Mouse (Mus musculus) erythroblast, adult 5-6 weeks (primary cell): Measurements from ENCODE around the gene Serpina16. TPM values are rescaled to one million over a fixed set of nuclear protein-coding genes. Genes with fewer than 3 reads are reported as not detected.
"Not testable (repeated sequence)": the region's sequence is repeated elsewhere in the genome, so short reads cannot be mapped to it uniquely, and the experiment has no call there.

Source experiments
- ATAC-seq: replicated peaks from 2 replicates; pipeline ENCODE4 v1.8.0; 2016; ENCODE audit warnings: moderate number of reproducible peaks, mild to moderate bottlenecking, moderate TSS enrichment, inconsistent platforms; ENCODE audit not compliant: poor library complexity, low FRiP score, severe bottlenecking
- total RNA-seq, 2 experiments: library from RNA; stranded (forward) in 1 of 2; stranded (reverse) in 1 of 2; fragments of 150-400 nt in 1 of 2; fragments of 200-764, 138-1000 nt in 1 of 2; gene quantifications; 2 replicates each; pipeline versions ENCODE4 v1.2.3 to v1.2.4; 2015 to 2017; ENCODE audit warnings: low replicate concordance in 2 of 2

Serpina16 gene
- total RNA-seq (2015; ENCODE audit: low replicate concordance) (not detected in 2 replicates), total RNA-seq (2017; ENCODE audit: low replicate concordance) (not detected in 2 replicates)

- no peak for ATAC-seq
Measured at GRCm38 (mm10) chr12:103676039-103676438, at the start of gene Serpina16. Gene Serpina16, minus strand, starts transcription at chr12:103676139.

DNA sequence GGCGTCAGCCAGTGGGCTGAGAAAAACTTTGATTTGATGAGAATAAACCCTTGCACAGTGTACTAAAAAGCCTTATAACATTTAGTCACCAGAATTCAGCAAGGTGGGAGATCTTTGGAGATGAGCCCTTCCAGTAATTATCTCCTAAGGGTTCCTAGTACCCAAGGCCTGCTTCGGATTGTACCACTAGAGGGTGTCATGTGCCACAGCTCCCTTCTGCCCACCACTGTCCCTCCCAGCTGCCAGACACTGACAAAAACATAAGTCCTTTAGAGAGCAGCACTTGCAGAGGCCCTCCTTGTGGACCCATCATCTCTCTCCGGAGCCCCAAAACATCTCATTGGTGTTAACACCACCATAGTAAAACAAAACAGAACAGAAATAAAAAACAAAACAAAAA, 35.6 kb upstream of the Serpina16 start:
- ATAC-seq = no peak

DNA sequence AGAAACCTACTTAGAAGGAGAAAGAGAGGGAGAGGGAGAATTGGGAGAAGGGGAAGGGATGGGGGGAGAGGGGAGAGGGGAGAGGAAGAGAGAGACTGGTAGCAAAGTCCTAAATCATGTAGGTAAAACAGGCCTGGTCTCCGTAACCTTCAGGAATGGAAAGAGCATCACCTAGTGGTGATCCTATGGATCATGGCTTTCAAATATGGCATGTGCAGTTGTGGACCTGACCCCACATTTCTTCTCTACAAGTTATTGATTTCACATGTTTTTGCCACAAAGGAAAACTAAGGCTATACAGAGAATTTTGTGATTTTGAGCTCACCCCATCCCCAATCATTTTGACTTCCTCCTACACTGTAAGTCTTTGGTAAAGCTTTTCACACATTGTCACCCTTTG, 34.5 kb upstream of the Serpina16 start:
- ATAC-seq = no peak

DNA sequence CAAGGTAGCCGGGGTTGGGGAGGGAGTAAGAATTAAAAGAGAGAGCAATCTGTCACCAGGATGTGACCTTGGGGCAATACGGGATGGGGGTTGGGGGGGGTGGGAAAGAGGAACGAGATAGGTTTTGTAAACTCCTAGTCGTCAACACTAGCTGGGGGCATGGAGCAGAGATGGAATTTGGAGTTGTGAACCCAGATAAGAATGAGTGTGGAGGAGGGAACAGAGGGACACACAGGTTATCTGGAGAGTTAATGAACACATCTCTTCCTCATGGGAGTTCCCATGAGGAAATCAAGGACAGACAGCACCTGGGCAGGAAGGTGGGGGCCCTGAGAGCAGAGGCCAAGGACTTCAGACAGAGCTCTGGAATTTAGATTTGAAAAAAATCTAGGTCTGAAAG, 30.2 kb upstream of the Serpina16 start:
- no peak for ATAC-seq

DNA sequence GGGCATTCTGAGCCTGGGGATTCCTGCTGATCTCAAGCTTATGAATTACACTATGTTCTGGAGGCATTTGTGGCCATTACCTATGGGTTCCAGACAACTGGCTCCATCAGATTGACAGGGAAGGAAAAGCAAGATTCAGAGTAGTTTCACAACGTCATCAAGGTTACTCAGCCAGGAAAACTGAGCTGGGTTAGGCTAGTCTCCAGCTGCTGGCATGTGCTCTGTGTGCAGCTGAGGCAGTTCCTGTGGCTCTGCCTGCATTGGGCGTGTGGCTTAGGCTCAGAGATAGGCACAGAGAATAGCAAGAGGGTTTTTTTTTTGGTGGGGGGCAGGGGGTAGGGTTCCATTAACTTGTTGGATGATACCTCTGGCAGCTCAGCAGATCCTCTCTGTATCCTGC, 29.6 kb upstream of the Serpina16 start:
- no peak for ATAC-seq

- no peak for ATAC-seq
Measured at GRCm38 (mm10) chr12:103700144-103700750, 24.3 kb upstream of the Serpina16 start.

GRCm38 (mm10) chr12:103695429-103695828, 19.5 kb upstream of the Serpina16 start, which contains the start of gene Serpina1f:
Gene Serpina1f, minus strand, starts transcription at chr12:103695529.
- no peak for ATAC-seq

DNA sequence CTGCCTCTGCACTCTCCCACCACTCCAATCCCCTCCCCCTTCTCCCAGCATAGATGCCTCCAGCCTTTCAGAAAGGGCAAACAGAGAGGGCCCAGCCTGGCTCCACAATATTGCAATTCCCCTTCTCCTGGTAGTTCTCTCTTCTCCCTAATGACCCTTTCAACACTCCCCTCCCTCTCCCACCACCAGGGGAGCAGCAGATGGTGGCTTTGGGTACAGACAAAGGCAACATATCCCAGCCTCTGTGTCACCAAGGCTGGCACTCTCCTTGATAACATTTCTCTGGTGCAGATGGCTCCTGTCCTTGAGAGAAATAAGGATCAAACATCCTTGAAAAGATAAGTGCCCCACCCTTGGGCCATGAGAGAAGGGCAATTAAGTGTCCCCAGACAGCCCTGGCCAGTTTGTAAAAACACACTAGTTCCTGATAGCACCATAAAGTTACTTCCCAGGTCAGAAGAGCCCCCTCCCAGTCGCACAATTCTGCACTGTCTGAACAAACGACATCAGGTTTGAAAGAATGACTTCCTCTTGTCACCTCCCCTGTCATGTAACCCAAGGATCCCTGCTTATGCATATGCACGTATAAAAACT, 12.4 kb upstream of the Serpina16 start:
- ATAC-seq = no peak

DNA sequence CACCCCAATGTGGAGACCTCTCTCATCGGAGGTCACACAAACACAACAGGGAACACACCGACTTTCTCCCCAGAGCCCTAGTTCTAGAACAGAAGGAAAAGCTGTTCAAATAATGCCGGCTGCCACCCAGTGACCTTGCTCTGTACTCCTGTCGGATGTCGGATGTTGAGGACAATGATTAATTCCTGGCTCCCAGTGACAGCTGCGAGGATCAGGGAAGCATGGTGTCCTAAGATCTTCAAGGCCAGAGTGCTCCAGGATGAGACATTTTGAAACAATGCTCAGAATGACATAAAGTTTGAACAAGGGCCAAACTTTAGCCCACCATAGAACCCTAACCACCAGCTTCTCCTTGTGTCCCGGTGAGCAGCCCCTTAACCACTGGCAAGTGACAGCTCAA, 11.1 kb upstream of the Serpina16 start:
- no peak for ATAC-seq

DNA sequence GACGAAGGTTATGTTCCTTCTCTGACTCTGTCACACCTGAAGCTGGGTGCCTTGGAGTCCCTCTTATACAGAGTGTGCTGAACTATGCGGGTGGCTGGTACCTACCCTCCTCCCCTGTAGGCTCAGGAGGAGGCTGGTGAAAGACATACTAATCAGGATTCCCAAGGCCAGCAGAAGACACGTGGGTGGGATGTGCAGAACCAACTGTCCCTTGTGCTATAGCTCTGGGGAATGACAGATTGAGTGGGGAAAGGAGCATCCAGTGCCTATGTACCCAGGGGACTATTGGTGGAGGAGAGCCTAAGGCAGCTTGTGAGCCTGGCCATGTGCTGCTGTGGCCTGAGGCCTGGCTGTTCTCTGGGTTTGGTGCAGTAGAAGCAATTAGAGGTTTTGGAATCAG, 10.1 kb upstream of the Serpina16 start:
- ATAC-seq = no peak

DNA sequence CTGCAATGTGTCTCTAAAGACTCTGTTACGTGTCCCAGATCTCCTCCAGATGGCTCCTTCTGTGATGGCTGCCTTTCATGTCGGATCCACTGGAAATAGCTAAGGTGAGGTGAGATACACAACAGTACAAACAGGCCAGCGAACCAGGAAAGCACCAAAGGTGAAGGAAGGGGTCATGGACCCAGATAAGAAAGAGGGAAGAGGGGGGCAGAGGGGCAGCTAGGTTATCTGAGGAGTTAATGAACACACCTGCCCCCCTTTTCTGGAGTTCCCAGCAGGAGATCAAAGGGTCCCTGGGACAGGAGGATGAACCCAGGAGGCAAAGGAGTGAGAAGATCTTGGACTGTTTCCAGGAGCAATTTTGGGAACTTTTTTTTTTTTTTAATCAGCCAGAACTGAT, 9.4 kb upstream of the Serpina16 start:
- no peak for ATAC-seq

GRCm38 (mm10) chr12:103683775-103684174, 7.8 kb upstream of the Serpina16 start:
- ATAC-seq = no peak

GRCm38 (mm10) chr12:103681739-103682138, 5.8 kb upstream of the Serpina16 start:
- ATAC-seq = no peak

GRCm38 (mm10) chr12:103681169-103681568, 5.2 kb upstream of the Serpina16 start:
- no peak for ATAC-seq

GRCm38 (mm10) chr12:103679853-103680252, 3.9 kb upstream of the Serpina16 start:
- ATAC-seq = not testable (repeated sequence)

DNA sequence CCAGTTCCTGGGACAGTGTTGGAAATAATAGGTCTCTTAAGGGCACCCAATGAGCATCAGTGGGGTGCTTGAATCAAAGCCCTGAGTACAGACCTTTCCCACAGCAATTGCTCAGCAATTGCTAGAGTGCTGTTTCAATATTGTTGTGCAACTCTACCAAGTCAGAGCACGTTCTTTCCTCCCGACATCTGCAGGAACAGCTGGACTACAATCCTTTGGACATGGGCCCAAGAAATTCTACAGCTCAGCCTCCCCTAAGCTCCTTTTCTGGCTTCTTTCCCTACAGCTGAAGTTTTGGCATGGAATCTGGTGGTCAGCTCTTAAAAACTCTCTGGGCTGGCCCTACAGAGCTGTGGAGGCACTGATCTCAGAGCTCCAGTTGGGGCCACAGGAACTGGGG, 2.8 kb downstream of the Serpina16 start:
- no peak for ATAC-seq

- ATAC-seq = no peak
Measured at GRCm38 (mm10) chr12:103671483-103671882, 4.5 kb downstream of the Serpina16 start.

- ATAC-seq = no peak
Measured at GRCm38 (mm10) chr12:103670964-103671363, 5.0 kb downstream of the Serpina16 start.

DNA sequence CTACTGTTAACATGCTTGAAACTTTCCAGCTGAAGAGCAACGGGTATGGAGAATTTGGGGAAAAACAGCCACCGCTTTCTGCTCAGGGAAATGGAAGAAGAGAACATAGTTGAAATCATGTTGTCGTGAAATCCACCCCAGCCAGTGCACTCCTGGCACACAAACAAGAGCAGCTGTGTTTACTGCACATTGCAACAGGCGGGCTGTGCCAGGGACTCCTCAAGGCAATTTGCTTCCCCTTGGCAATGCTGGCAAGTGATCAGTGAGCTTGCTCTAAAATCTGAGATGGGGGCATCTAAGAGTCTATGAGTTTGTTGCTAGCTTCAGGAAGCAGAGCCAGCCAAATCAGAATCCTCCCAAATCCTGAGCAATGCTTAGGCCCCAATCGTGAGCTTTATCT, 5.6 kb downstream of the Serpina16 start:
- no peak for ATAC-seq

DNA sequence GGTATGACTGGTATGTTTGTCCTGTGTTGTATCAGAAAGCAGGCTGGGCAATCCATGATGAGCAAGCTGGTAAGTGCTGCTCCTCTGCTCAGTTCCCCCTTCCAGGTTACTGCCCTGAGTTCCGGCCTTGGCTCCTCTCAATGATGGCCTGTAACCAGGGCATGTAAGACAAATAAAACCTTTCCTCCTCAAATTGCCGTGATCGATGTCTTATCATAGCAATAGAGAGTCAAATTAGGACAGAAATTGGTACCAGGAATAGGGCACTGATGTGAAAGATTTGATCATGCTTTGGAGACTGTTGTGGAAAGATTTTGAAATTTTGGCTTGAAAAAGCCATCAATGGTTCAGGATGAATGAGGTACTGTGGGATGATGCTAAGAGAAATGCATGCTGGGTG, 10.7 kb downstream of the Serpina16 start:
- ATAC-seq = no peak

DNA sequence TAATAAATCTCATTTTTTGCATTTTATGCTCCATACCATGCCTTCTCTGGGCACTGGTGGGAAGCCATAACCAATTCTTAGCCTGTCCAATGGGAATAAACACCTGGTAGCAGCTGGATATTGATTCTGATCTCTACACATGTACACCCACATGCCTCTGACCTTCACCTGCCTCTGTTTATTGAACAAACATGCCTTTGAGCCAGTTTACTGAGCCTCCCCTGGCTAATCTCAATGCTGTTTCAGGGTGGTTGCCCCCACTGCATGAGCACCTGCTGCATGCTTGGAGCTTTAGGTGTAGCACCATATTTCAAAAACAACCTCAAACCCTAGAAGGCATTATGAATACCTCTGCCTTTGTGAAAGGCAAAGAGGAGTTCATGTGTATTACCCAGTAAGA, 13.9 kb downstream of the Serpina16 start:
- ATAC-seq = not testable (repeated sequence)

GRCm38 (mm10) chr12:103660076-103660475, 15.9 kb downstream of the Serpina16 start:
- ATAC-seq = no peak
